Mouse (Mus musculus): ENCODE data around the gene Prdm16.

DNA sequence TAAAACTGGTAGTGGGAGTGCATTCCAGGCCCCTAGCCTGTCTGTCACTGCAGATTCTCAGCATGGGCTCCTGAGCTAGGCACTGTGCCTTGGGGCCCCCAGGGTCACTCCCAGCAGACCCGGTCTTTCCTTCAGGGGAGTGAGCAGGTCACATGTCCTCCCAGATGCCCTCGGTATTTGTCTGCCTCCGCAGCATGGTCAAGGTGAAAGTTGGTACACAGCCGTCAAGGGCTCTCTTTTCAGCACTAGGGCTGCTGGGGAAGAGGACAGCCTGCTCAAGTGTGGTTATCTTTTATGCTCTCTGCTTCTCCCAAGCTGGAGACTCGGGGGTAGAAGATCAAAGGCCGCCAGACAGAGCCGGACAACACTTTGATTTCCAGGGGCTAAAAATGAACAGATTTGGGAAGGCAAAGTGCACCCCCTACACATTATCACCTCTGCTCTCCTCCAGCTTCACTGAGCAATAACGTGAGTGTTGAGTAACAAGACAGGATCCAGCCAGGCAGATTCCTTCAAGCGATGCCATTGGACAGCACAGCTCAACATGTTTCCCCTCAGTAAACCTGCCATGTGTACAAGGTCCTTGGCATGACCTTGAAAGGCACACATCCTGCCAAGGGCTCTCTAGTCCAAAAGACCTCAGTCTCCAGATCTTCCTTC lies 193.9 kb downstream of the Prdm16 start:
- TF ChIP-seq POLR2A (IDR thresholded peaks at IDR 0.05; ENCODE audit: borderline replicate concordance, low read depth, low read length) (no peak), CTCF (IDR thresholded peaks at IDR 0.05; ENCODE audit: low read depth, low read length) (no peak)

Measured in bone marrow macrophage, adult 2 months (primary cell).